Mouse (Mus musculus): ENCODE results near the gene Plekhg3. TPM values are rescaled to one million over a fixed set of nuclear protein-coding genes. Genes with fewer than 3 reads are reported as not detected.
A peak's percentile ranks its signal among the peaks of the same experiment; 100 is the strongest.

Gene Plekhg3
- polyA plus RNA-seq, 1 experiment: 49.6 TPM

GRCm38 (mm10) chr12:76591037-76591436 is 60.3 kb downstream of the Plekhg3 start:
- Histone ChIP-seq H3K27ac (ENCODE audit: insufficient read depth, low read depth, low read length) (no peak overlapping the region), H3K4me1 (ENCODE audit: control insufficient read depth, insufficient read depth, low read length) (peaks cover 18% of the 10 kb centered on the region), H3K4me3 (ENCODE audit: insufficient read depth, low read length) (no peak overlapping the region)
- TF ChIP-seq CTCF (IDR thresholded peaks at IDR 0.05; ENCODE audit: low read depth, low read length): no peak
- no peak for TF ChIP-seq POLR2A (IDR thresholded peaks at IDR 0.05; ENCODE audit: borderline replicate concordance, low read depth, low read length)

DNA sequence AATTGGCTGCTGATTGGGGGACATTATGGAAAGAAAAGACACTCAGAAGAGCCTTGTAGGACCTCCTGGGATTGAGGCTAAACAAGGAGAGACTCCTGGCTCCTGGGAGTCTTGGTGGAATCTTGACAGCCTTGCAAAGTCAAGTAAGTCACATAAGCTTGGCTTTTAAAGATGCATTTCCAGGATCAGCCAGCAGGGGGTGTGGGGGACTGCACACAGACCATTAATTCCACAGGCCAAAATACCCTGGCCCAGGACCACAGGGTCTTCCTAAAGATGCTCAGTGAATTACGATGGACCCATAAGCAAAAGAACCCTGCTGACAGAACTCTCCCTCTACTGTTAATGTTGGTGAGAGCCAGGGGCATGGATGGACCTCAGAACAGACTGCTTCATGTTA is 61.5 kb downstream of the Plekhg3 start:
- Histone ChIP-seq H3K27ac (ENCODE audit: insufficient read depth, low read depth, low read length) (no peak overlapping the region), H3K4me1 (ENCODE audit: control insufficient read depth, insufficient read depth, low read length) (peaks cover 17% of the 10 kb centered on the region), H3K4me3 (ENCODE audit: insufficient read depth, low read length) (no peak overlapping the region)
- TF ChIP-seq CTCF (IDR thresholded peaks at IDR 0.05; ENCODE audit: low read depth, low read length) (peak; percentile 74), POLR2A (IDR thresholded peaks at IDR 0.05; ENCODE audit: borderline replicate concordance, low read depth, low read length) (no peak)

DNA sequence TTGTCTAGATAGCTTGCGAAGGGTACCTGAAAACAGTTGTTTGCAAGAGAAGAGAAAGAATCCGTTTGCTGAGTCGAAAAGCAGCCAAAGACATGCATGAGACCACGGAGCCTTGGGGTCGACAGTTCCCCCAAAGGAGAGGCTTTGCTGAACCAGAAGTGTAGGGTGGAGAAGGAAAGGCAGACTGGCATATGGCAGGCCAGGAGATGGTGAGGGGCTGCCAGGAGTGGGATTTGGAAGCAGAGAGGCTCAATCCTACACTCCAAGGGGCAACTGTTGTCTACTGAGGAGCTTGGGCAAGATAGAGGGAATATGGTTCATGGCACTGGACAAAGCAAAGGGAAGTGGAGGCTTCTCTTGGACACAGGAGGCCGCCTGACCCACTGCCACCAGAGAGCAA is 62.6 kb downstream of the Plekhg3 start:
- Histone ChIP-seq H3K4me3 (ENCODE audit: insufficient read depth, low read length) (no peak overlapping the region), H3K4me1 (ENCODE audit: control insufficient read depth, insufficient read depth, low read length) (peaks cover 17% of the 10 kb centered on the region), H3K27ac (ENCODE audit: insufficient read depth, low read depth, low read length) (no peak overlapping the region)
- TF ChIP-seq CTCF (IDR thresholded peaks at IDR 0.05; ENCODE audit: low read depth, low read length) (no peak), POLR2A (IDR thresholded peaks at IDR 0.05; ENCODE audit: borderline replicate concordance, low read depth, low read length) (no peak)

GRCm38 (mm10) chr12:76593839-76594322 is 63.2 kb downstream of the Plekhg3 start:
- Histone ChIP-seq H3K27ac (ENCODE audit: insufficient read depth, low read depth, low read length) (no peak overlapping the region), H3K4me3 (ENCODE audit: insufficient read depth, low read length) (no peak overlapping the region), H3K4me1 (ENCODE audit: control insufficient read depth, insufficient read depth, low read length) (peaks cover 17% of the 10 kb centered on the region)
- no peak for TF ChIP-seq POLR2A (IDR thresholded peaks at IDR 0.05; ENCODE audit: borderline replicate concordance, low read depth, low read length)
- TF ChIP-seq CTCF (IDR thresholded peaks at IDR 0.05; ENCODE audit: low read depth, low read length): no peak

GRCm38 (mm10) chr12:76594556-76594955 is 63.9 kb downstream of the Plekhg3 start:
- no peak overlapping the region for H3K4me3 ChIP-seq (ENCODE audit: insufficient read depth, low read length)
- peaks cover 17% of the 10 kb centered on the region for H3K4me1 ChIP-seq (ENCODE audit: control insufficient read depth, insufficient read depth, low read length)
- no peak overlapping the region for H3K27ac ChIP-seq (ENCODE audit: insufficient read depth, low read depth, low read length)
- TF ChIP-seq POLR2A (IDR thresholded peaks at IDR 0.05; ENCODE audit: borderline replicate concordance, low read depth, low read length) (no peak), CTCF (IDR thresholded peaks at IDR 0.05; ENCODE audit: low read depth, low read length) (no peak)

- H3K27ac ChIP-seq (ENCODE audit: insufficient read depth, low read depth, low read length): no peak overlapping the region
- no peak for TF ChIP-seq CTCF (IDR thresholded peaks at IDR 0.05; ENCODE audit: low read depth, low read length)
- TF ChIP-seq POLR2A (IDR thresholded peaks at IDR 0.05; ENCODE audit: borderline replicate concordance, low read depth, low read length): no peak
- no peak overlapping the region for H3K4me3 ChIP-seq (ENCODE audit: insufficient read depth, low read length)
- peaks cover 21% of the 10 kb centered on the region for H3K4me1 ChIP-seq (ENCODE audit: control insufficient read depth, insufficient read depth, low read length)
These were observed 65.1 kb downstream of the Plekhg3 start for GRCm38 (mm10) chr12:76595830-76596229.

DNA sequence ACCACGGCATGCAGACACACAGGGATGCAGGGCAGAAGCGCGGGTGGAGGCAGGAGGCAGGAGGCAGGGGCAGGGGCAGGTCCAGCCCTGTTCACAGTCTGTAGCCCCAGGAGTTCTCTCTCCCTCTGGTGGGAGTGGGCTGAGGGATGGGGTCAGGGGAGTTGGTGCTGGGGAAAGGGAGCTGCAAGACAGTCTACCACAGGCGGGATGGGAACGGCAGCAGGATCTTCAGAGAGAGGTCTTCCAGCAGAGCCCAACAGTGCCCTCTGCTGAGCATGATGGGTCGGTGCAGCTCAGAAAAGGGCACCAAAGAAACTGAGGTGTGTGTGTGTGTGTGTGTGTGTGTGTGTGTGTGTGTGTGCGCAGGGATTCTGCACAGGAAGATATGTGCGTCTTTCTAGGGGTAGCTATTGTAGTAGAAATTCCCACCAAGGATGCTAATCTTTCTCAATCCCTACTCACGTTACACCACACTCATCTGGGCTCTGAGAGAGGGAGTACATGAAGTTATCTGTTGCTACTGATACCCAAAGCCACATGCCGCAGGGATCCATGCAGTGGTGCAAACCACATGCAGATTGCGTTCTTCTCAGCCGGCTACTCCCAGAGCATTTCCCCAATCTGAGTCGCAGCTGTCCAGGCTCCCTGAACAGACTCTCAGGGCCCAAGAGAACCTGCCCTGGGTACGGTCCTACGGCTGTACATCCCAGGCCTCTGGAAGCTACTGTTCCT is 65.8 kb downstream of the Plekhg3 start:
- TF ChIP-seq CTCF (IDR thresholded peaks at IDR 0.05; ENCODE audit: low read depth, low read length) (peak; percentile 46), POLR2A (IDR thresholded peaks at IDR 0.05; ENCODE audit: borderline replicate concordance, low read depth, low read length) (no peak)
- Histone ChIP-seq H3K4me3 (ENCODE audit: insufficient read depth, low read length) (no peak overlapping the region), H3K27ac (ENCODE audit: insufficient read depth, low read depth, low read length) (no peak overlapping the region), H3K4me1 (ENCODE audit: control insufficient read depth, insufficient read depth, low read length) (peaks cover 26% of the 10 kb centered on the region)

- H3K4me3 ChIP-seq (ENCODE audit: insufficient read depth, low read length): no peak overlapping the region
- no peak overlapping the region for H3K27ac ChIP-seq (ENCODE audit: insufficient read depth, low read depth, low read length)
- no peak for TF ChIP-seq POLR2A (IDR thresholded peaks at IDR 0.05; ENCODE audit: borderline replicate concordance, low read depth, low read length)
- H3K4me1 ChIP-seq (ENCODE audit: control insufficient read depth, insufficient read depth, low read length): peaks cover 31% of the 10 kb centered on the region
These were observed 66.9 kb downstream of the Plekhg3 start for GRCm38 (mm10) chr12:76597577-76598100.

- Histone ChIP-seq H3K4me3 (ENCODE audit: insufficient read depth, low read length) (no peak overlapping the region), H3K27ac (ENCODE audit: insufficient read depth, low read depth, low read length) (no peak overlapping the region), H3K4me1 (ENCODE audit: control insufficient read depth, insufficient read depth, low read length) (peaks cover 28% of the 10 kb centered on the region)
- TF ChIP-seq POLR2A (IDR thresholded peaks at IDR 0.05; ENCODE audit: borderline replicate concordance, low read depth, low read length) (no peak), CTCF (IDR thresholded peaks at IDR 0.05; ENCODE audit: low read depth, low read length) (no peak)
These were observed 67.7 kb downstream of the Plekhg3 start for GRCm38 (mm10) chr12:76598196-76598928.

DNA sequence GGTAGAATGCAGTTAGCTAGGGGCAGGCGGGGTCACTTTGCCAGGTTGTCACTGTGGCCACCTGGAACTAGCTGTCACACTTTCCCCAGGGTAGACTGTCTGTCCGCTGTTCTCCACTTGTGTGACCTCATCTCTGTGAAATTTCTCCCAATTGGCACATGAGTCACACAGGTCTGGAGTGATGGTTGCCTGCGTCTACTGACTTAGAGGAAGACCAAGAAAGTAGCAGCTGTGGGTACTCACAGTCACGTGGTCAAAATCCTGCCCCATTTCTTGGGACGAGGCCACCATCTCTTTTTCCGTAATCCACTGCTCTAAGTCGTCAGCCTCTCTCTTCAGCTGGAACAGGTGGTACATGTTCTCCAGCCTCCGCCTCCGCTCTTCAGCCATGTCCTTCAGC is 73.1 kb downstream of the Plekhg3 start:
- H3K27ac ChIP-seq (ENCODE audit: insufficient read depth, low read depth, low read length): no peak overlapping the region

More for the DNA sequence above, 73.1 kb downstream of the Plekhg3 start:
- H3K4me1 ChIP-seq (ENCODE audit: control insufficient read depth, insufficient read depth, low read length): peaks cover 14% of the 10 kb centered on the region
- no peak overlapping the region for H3K4me3 ChIP-seq (ENCODE audit: insufficient read depth, low read length)
- TF ChIP-seq CTCF (IDR thresholded peaks at IDR 0.05; ENCODE audit: low read depth, low read length): no peak
- TF ChIP-seq POLR2A (IDR thresholded peaks at IDR 0.05; ENCODE audit: borderline replicate concordance, low read depth, low read length): no peak

Measured in bone marrow macrophage, adult 2 months (primary cell).